Mouse (Mus musculus): ENCODE measurements around the gene Tsga10. TPM values are rescaled to one million over a fixed set of nuclear protein-coding genes. Genes with fewer than 3 reads are reported as not detected.

Gene Tsga10
- polyA plus RNA-seq, 1 experiment from 2014 or later, result 14.5 TPM

GRCm38 (mm10) chr1:37872131-37873067, 6.2 kb upstream of the Tsga10 start:
- Histone ChIP-seq H3K9me3 (peaks cover 12% of the 10 kb centered on the region; the same call in 1 of the 2 replicates), H3K36me3 (peaks cover 29% of the 10 kb centered on the region), H3K4me3 (peak overlapping the region; percentile 67), H3K4me1 (replicated peaks) (peaks cover 15% of the 10 kb centered on the region), H3K27ac (peak overlapping the region; percentile 84), H3K27me3 (ENCODE audit: insufficient read depth, poor library complexity, severe bottlenecking) (peaks cover 6% of the 10 kb centered on the region; the same call in 1 of the 2 replicates)
- peak; percentile 73 for DNase-seq (ENCODE audit: low spot score)
- WGBS, result 6% methylated on average over 33 of the region's 33 CpGs

GRCm38 (mm10) chr1:37871704-37872103, 5.5 kb upstream of the Tsga10 start, which contains the start of gene Lipt1:
TSS of gene Lipt1 (plus strand) at chr1:37871738.
- Histone ChIP-seq H3K9me3 (peaks cover 12% of the 10 kb centered on the region; the same call in 1 of the 2 replicates), H3K4me1 (replicated peaks) (peaks cover 15% of the 10 kb centered on the region), H3K4me3 (peak within 1 kb of the TSS; percentile 67), H3K27ac (peak within 1 kb of the TSS; percentile 84), H3K36me3 (peaks cover 22% of the 10 kb centered on the region), H3K27me3 (ENCODE audit: insufficient read depth, poor library complexity, severe bottlenecking) (peaks cover 6% of the 10 kb centered on the region; the same call in 1 of the 2 replicates)
- DNase-seq (ENCODE audit: low spot score), result peak; percentile 31
- 10% methylated on average over 7 of the region's 7 CpGs for WGBS

GRCm38 (mm10) chr1:37869362-37869761, 3.1 kb upstream of the Tsga10 start:
- DNase-seq (ENCODE audit: low spot score), result no peak
- no peak overlapping the region for H3K4me3 ChIP-seq
- 51% methylated on average over 2 of the region's 2 CpGs for WGBS
- peaks cover 6% of the 10 kb centered on the region; the same call in 1 of the 2 replicates for H3K27me3 ChIP-seq (ENCODE audit: insufficient read depth, poor library complexity, severe bottlenecking)
- no peaks in the 10 kb centered on the region for H3K9me3 ChIP-seq
- H3K27ac ChIP-seq, result no peak overlapping the region
- no peaks in the 10 kb centered on the region for H3K36me3 ChIP-seq
- peaks cover 26% of the 10 kb centered on the region for H3K4me1 ChIP-seq (replicated peaks)

GRCm38 (mm10) chr1:37868640-37869039, 2.4 kb upstream of the Tsga10 start:
- 72% methylated on average over 10 of the region's 10 CpGs for WGBS
- peaks cover 31% of the 10 kb centered on the region for H3K4me1 ChIP-seq (replicated peaks)
- no peak overlapping the region for H3K4me3 ChIP-seq
- DNase-seq (ENCODE audit: low spot score), result no peak
- H3K36me3 ChIP-seq, result no peaks in the 10 kb centered on the region
- H3K9me3 ChIP-seq, result no peaks in the 10 kb centered on the region
- no peak overlapping the region for H3K27ac ChIP-seq
- peaks cover 6% of the 10 kb centered on the region; the same call in 1 of the 2 replicates for H3K27me3 ChIP-seq (ENCODE audit: insufficient read depth, poor library complexity, severe bottlenecking)

- no peaks in the 10 kb centered on the region for H3K36me3 ChIP-seq
- no peaks in the 10 kb centered on the region for H3K9me3 ChIP-seq
- 71% methylated on average over 10 of the region's 10 CpGs for WGBS
- peaks cover 26% of the 10 kb centered on the region for H3K4me1 ChIP-seq (replicated peaks)
- DNase-seq (ENCODE audit: low spot score), result no peak
- no peak overlapping the region for H3K4me3 ChIP-seq
- no peak overlapping the region for H3K27ac ChIP-seq
- H3K27me3 ChIP-seq (ENCODE audit: insufficient read depth, poor library complexity, severe bottlenecking), result peaks cover 6% of the 10 kb centered on the region; the same call in 1 of the 2 replicates
Observed at GRCm38 (mm10) chr1:37867684-37868322, 1.6 kb upstream of the Tsga10 start.

GRCm38 (mm10) chr1:37867056-37867455, 827 bp upstream of the Tsga10 start:
- H3K4me1 ChIP-seq (replicated peaks), result peaks cover 22% of the 10 kb centered on the region
- DNase-seq (ENCODE audit: low spot score), result peak; percentile 39
- peaks cover 6% of the 10 kb centered on the region; the same call in 1 of the 2 replicates for H3K27me3 ChIP-seq (ENCODE audit: insufficient read depth, poor library complexity, severe bottlenecking)
- 80% methylated on average over 1 of the region's 1 CpGs for WGBS
- H3K27ac ChIP-seq, result no peak overlapping the region
- H3K4me3 ChIP-seq, result no peak overlapping the region
- no peaks in the 10 kb centered on the region for H3K36me3 ChIP-seq
- H3K9me3 ChIP-seq, result no peaks in the 10 kb centered on the region

GRCm38 (mm10) chr1:37865401-37866215, 621 bp downstream of the Tsga10 start:
- WGBS, result 12% methylated on average over 23 of the region's 23 CpGs
- peaks cover 17% of the 10 kb centered on the region; the same call in 1 of the 2 replicates for H3K4me1 ChIP-seq (replicated peaks)
- H3K9me3 ChIP-seq, result no peaks in the 10 kb centered on the region
- DNase-seq (ENCODE audit: low spot score), result no peak
- H3K4me3 ChIP-seq, result peak overlapping the region; percentile 75
- peak overlapping the region; percentile 92 for H3K27ac ChIP-seq
- H3K27me3 ChIP-seq (ENCODE audit: insufficient read depth, poor library complexity, severe bottlenecking), result peaks cover 6% of the 10 kb centered on the region; the same call in 1 of the 2 replicates
- no peaks in the 10 kb centered on the region for H3K36me3 ChIP-seq

- Histone ChIP-seq H3K36me3 (no peaks in the 10 kb centered on the region), H3K4me1 (replicated peaks) (peaks cover 17% of the 10 kb centered on the region; the same call in 1 of the 2 replicates), H3K9me3 (no peaks in the 10 kb centered on the region), H3K27me3 (ENCODE audit: insufficient read depth, poor library complexity, severe bottlenecking) (peaks cover 4% of the 10 kb centered on the region; the same call in 1 of the 2 replicates), H3K27ac (peak overlapping the region; percentile 92), H3K4me3 (peak overlapping the region; percentile 75)
- whole genome bisulfite sequencing, result under 1% methylated on average over 90 of the region's 90 CpGs
- peak; percentile 99 for DNase-seq (ENCODE audit: low spot score)
Observed at GRCm38 (mm10) chr1:37864511-37865400, 1.5 kb downstream of the Tsga10 start.

- DNase-seq (ENCODE audit: low spot score), result no peak
- Histone ChIP-seq H3K27ac (no peak overlapping the region), H3K36me3 (peaks cover 8% of the 10 kb centered on the region), H3K4me3 (no peak overlapping the region), H3K9me3 (no peaks in the 10 kb centered on the region), H3K4me1 (replicated peaks) (peaks cover 4% of the 10 kb centered on the region; the same call in 1 of the 2 replicates), H3K27me3 (ENCODE audit: insufficient read depth, poor library complexity, severe bottlenecking) (no peaks in the 10 kb centered on the region)
- WGBS, result 60% methylated on average over 2 of the region's 2 CpGs
Observed at GRCm38 (mm10) chr1:37850696-37851095, 15.5 kb downstream of the Tsga10 start.

- WGBS, result 83% methylated on average over 8 of the region's 8 CpGs
- no peak for DNase-seq (ENCODE audit: low spot score)
- no peaks in the 10 kb centered on the region for H3K9me3 ChIP-seq
Observed at GRCm38 (mm10) chr1:37846878-37847277, 19.4 kb downstream of the Tsga10 start.

GRCm38 (mm10) chr1:37831681-37832080, 34.5 kb downstream of the Tsga10 start:
- 64% methylated on average over 2 of the region's 2 CpGs for WGBS
- DNase-seq (ENCODE audit: low spot score), result no peak
- no peaks in the 10 kb centered on the region for H3K27me3 ChIP-seq (ENCODE audit: insufficient read depth, poor library complexity, severe bottlenecking)
- no peaks in the 10 kb centered on the region for H3K4me1 ChIP-seq (replicated peaks)
- H3K27ac ChIP-seq, result no peak overlapping the region
- H3K4me3 ChIP-seq, result no peak overlapping the region
- H3K9me3 ChIP-seq, result peaks cover 2% of the 10 kb centered on the region; the same call in 1 of the 2 replicates
- H3K36me3 ChIP-seq, result peaks cover 14% of the 10 kb centered on the region

More at GRCm38 (mm10) chr1:37846878-37847277, 19.4 kb downstream of the Tsga10 start:
- no peaks in the 10 kb centered on the region for H3K36me3 ChIP-seq
- no peaks in the 10 kb centered on the region for H3K27me3 ChIP-seq (ENCODE audit: insufficient read depth, poor library complexity, severe bottlenecking)
- no peak overlapping the region for H3K4me3 ChIP-seq
- no peak overlapping the region for H3K27ac ChIP-seq
- H3K4me1 ChIP-seq (replicated peaks), result peaks cover 4% of the 10 kb centered on the region; the same call in 1 of the 2 replicates
